ENCODE assay signal across 18 mouse cellular contexts in genomic region chr9:110649775-110650174, GRCm38 (mm10). TPM values are rescaled to one million over a fixed set of nuclear protein-coding genes. Genes with fewer than 3 reads are reported as not detected.
DNase-seq lines count a peak whose midpoint lies in the region; ATAC-seq lines count a peak whose summit lies in the region.
"Had no signal": no experiment of that assay in that cellular context is flagged by ENCODE, and none has a peak within 500 bp of the region (broad histone marks: within the 10 kb centered on the region; RNA-seq: fewer than 3 reads in every experiment).

No protein-coding gene starts in this region.

- no peaks in the 10 kb centered on the region for H3K36me3 ChIP-seq in neural tube, embryonic 12.5 days
- H3K36me3 ChIP-seq in forebrain, embryonic 16.5 days (ENCODE audit: control insufficient read depth, insufficient read depth) = no peaks in the 10 kb centered on the region
- H3K36me3 ChIP-seq: limb, embryonic 15.5 days had no signal

- no peaks in the 10 kb centered on the region for H3K9me3 ChIP-seq in neural tube, embryonic 12.5 days
- H3K9me3 ChIP-seq in forebrain, embryonic 16.5 days (ENCODE audit: control insufficient read depth, low read length) = no peaks in the 10 kb centered on the region
- H3K9me3 ChIP-seq: limb, embryonic 15.5 days had no signal

- no peak for DNase-seq in neural tube, embryonic 10.5 days (ENCODE audit: extremely low spot score, low spot score)
- DNase-seq in mesoderm, embryonic 11.5 days (ENCODE audit: low read depth, low spot score) = peak; percentile 42
- DNase-seq in spleen, postnatal 4 days (ENCODE audit: low spot score in 2 of 2) = no peak
- no peak for DNase-seq in yolk sac, embryonic 10.5 days (ENCODE audit: low spot score)
- DNase-seq in thymus, postnatal 4 days = no peak
- DNase-seq: cerebellum, adult 9-11 months; gastrocnemius, postnatal 10 days; heart, postnatal 10 days; kidney, adult 11 months; kidney, postnatal 14 days; lung, adult 18-20 months; thymus, adult 18-20 months had no signal

- H3K27me3 ChIP-seq in neural tube, embryonic 12.5 days (replicated peaks) = peaks cover 29% of the 10 kb centered on the region
- H3K27me3 ChIP-seq in forebrain, embryonic 16.5 days (replicated peaks; ENCODE audit: control insufficient read depth, insufficient read depth, low read length) = no peaks in the 10 kb centered on the region; the same call in 1 of the 2 replicates

- H3K27ac ChIP-seq in neural tube, embryonic 12.5 days = no peak overlapping the region
- peak overlapping the region; percentile 52 for H3K27ac ChIP-seq in forebrain, embryonic 16.5 days (ENCODE audit: low read length)
- H3K27ac ChIP-seq: limb, embryonic 15.5 days; macrophage had no signal

- H3K4me1 ChIP-seq in neural tube, embryonic 12.5 days = peaks cover 36% of the 10 kb centered on the region
- H3K4me1 ChIP-seq in forebrain, embryonic 16.5 days (replicated peaks; ENCODE audit: control insufficient read depth, insufficient read depth, low read length) = peaks cover 44% of the 10 kb centered on the region

- no peak overlapping the region for H3K4me3 ChIP-seq in neural tube, embryonic 12.5 days
- no peak overlapping the region for H3K4me3 ChIP-seq in forebrain, embryonic 16.5 days (replicated peaks; ENCODE audit: low read length)
- H3K4me3 ChIP-seq: limb, embryonic 15.5 days had no signal

- H3K4me2 ChIP-seq in neural tube, embryonic 12.5 days (replicated peaks) = 0 out of 2 replicates have a peak overlapping the region, but pooled peaks have one; percentile 10
- H3K4me2 ChIP-seq in forebrain, embryonic 16.5 days (ENCODE audit: low read length) = no peak overlapping the region
- H3K4me2 ChIP-seq: limb, embryonic 15.5 days had no signal

- ATAC-seq in neural tube, embryonic 12.5 days (ENCODE audit: low FRiP score, low read depth) = no peak
- ATAC-seq in forebrain, embryonic 16.5 days = peak; percentile 63
- ATAC-seq: activated CD4-positive, CD25-positive, alpha-beta regulatory T cell, adult 4 months; CD4-positive, CD25-positive, alpha-beta regulatory T cell, adult 4 months had no signal

- H3K9ac ChIP-seq in neural tube, embryonic 12.5 days = no peak overlapping the region
- H3K9ac ChIP-seq in forebrain, embryonic 16.5 days (replicated peaks; ENCODE audit: low read depth, low read length) = no peak overlapping the region
- H3K9ac ChIP-seq: limb, embryonic 15.5 days had no signal

RNA-seq across cellular contexts. Expression of gene Nbeal2, which starts 4.2 kb away (rescaled TPM):
- polyA plus RNA-seq in neural tube, embryonic 12.5 days (2016; fragmentation: Nextera tagmentation; extraction: Ambion mirVana) = 1.6 and 2.6 TPM in 2 replicates
- 2.3 and 5.9 TPM in 2 replicates for polyA plus RNA-seq in forebrain, embryonic 16.5 days (2015; fragmentation: Nextera tagmentation; extraction: Ambion mirVana)

RNA-seq across cellular contexts. Expression of gene Ccdc12, which starts 6.5 kb away (rescaled TPM):
- 125 and 133 TPM in 2 replicates for polyA plus RNA-seq in neural tube, embryonic 12.5 days (2016; fragmentation: Nextera tagmentation; extraction: Ambion mirVana)
- polyA plus RNA-seq in forebrain, embryonic 16.5 days (2015; fragmentation: Nextera tagmentation; extraction: Ambion mirVana) = 100 and 113 TPM in 2 replicates

RNA-seq across cellular contexts. Expression of gene Nradd, which starts 25.5 kb away (rescaled TPM):
- 41.2 and 42.7 TPM in 2 replicates for polyA plus RNA-seq in neural tube, embryonic 12.5 days (2016; fragmentation: Nextera tagmentation; extraction: Ambion mirVana)
- 29.0 and 32.4 TPM in 2 replicates for polyA plus RNA-seq in forebrain, embryonic 16.5 days (2015; fragmentation: Nextera tagmentation; extraction: Ambion mirVana)
